Mouse (Mus musculus) limb, embryonic 13.5 days (tissue): ENCODE measurements around the gene Sufu. TPM values are rescaled to one million over a fixed set of nuclear protein-coding genes. Genes with fewer than 3 reads are reported as not detected.

Source experiments
- ATAC-seq: fragments of 200-750 bp; cut with Nextera tagmentation; 2 replicates; pipeline ENCODE4 v1.8.0; 2017; ENCODE audit warnings: low read depth, moderate number of reproducible peaks, moderate TSS enrichment; ENCODE audit not compliant: low FRiP score
- H3K27ac ChIP-seq: fragments of 300-500 bp; sonication (generic); 2 replicates; pipeline ENCODE4 v1.5.1; 2015; ENCODE audit warnings: inconsistent platforms, mild to moderate bottlenecking, moderate library complexity
- H3K27me3 ChIP-seq: fragments of 300-500 bp; sonication (generic); 2 replicates; pipeline ENCODE4 v1.6.1; 2015; ENCODE audit warnings: mild to moderate bottlenecking, inconsistent platforms
- H3K36me3 ChIP-seq: fragments of 300-500 bp; sonication (generic); 2 replicates; pipeline ENCODE4 v1.6.1; 2015; ENCODE audit warnings: inconsistent platforms, mild to moderate bottlenecking, moderate library complexity
- H3K4me1 ChIP-seq: fragments of 300-500 bp; sonication (generic); 2 replicates; pipeline ENCODE4 v1.6.1; 2015; ENCODE audit warnings: inconsistent platforms
- H3K4me2 ChIP-seq: fragments of 300-500 bp; sonication (generic); replicated peaks from 2 replicates; pipeline ENCODE4 v1.6.1; 2015; ENCODE audit warnings: inconsistent platforms, mild to moderate bottlenecking, moderate library complexity
- H3K4me3 ChIP-seq: fragments of 300-500 bp; sonication (generic); 2 replicates; pipeline ENCODE4 v1.5.1; 2015; ENCODE audit warnings: moderate library complexity, mild to moderate bottlenecking, inconsistent platforms
- H3K9ac ChIP-seq: fragments of 300-500 bp; sonication (generic); 2 replicates; pipeline ENCODE4 v1.6.1; 2015; ENCODE audit warnings: mild to moderate bottlenecking, inconsistent platforms
- H3K9me3 ChIP-seq: fragments of 300-500 bp; sonication (generic); 2 replicates; pipeline ENCODE4 v1.6.1; 2016; ENCODE audit warnings: inconsistent platforms
- WGBS: fragments of 180-500 bp; shearing (Covaris S2); methylation state at CpG from one replicate; pipeline ENCODE4 v1.1.7; 2015; 5-methylcytosine and 5-hydroxymethylcytosine counted together
- polyA plus RNA-seq: library from polyadenylated mRNA; unstranded; fragments of >200 nt; fragmentation: Nextera tagmentation; extraction: Ambion mirVana; gene quantifications from 2 replicates; pipeline ENCODE4 v1.2.1, GENCODE M21; 2015

Gene Sufu
- polyA plus RNA-seq, 1 experiment from 2014 or later, result 38.8 TPM

- no peak for ATAC-seq
- no peak overlapping the region for H3K9ac ChIP-seq
- peaks cover 58% of the 10 kb centered on the region for H3K4me1 ChIP-seq
- H3K27ac ChIP-seq, result no peak overlapping the region
- no peaks in the 10 kb centered on the region for H3K9me3 ChIP-seq
- no peak overlapping the region for H3K4me3 ChIP-seq
- 67% methylated on average over 4 of the region's 4 CpGs for WGBS
- H3K4me2 ChIP-seq, result no peak overlapping the region
- H3K36me3 ChIP-seq, result peaks cover 21% of the 10 kb centered on the region
- no peaks in the 10 kb centered on the region for H3K27me3 ChIP-seq
Measured at GRCm38 (mm10) chr19:46533066-46533465, 136.4 kb downstream of the Sufu start.

- no peak for ATAC-seq
- H3K4me3 ChIP-seq, result no peak overlapping the region
- no peak overlapping the region for H3K27ac ChIP-seq
- H3K9ac ChIP-seq, result no peak overlapping the region
- no peaks in the 10 kb centered on the region for H3K27me3 ChIP-seq
- no peak overlapping the region for H3K4me2 ChIP-seq
- H3K9me3 ChIP-seq, result no peaks in the 10 kb centered on the region
- 61% methylated on average over 5 of the region's 5 CpGs for WGBS
- peaks cover 54% of the 10 kb centered on the region for H3K4me1 ChIP-seq
- peaks cover 21% of the 10 kb centered on the region for H3K36me3 ChIP-seq
Measured at GRCm38 (mm10) chr19:46533525-46533924, 136.8 kb downstream of the Sufu start.

DNA sequence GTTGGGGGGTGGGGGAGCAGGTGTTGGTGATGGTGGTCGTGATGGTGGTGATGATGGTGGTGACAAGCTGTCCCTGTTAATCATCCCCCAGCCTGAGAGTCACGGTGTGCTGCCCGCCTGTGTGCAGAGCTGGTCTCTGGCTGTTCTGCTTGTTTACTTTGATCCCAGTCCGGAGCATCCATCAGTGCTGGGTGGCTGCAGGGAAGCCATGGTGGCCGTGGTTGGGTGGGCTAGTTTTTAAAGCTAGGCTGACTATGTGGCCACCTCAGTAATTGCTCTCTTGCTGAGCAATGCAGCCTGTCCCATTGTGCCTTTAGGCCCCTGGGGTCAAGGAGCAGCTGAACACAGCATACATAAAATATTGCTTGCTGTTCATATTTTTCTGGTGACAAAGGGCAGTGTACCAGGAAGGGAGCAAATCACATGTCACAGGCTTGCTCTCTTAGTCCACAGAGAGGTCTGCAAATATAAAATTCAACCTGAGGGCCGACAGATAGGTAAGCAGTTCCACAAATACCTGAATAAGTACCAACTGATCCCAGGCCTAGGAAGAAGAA is 137.9 kb downstream of the Sufu start:
- Histone ChIP-seq H3K27me3 (no peaks in the 10 kb centered on the region), H3K36me3 (peaks cover 25% of the 10 kb centered on the region), H3K4me3 (no peak overlapping the region), H3K4me2 (no peak overlapping the region), H3K9me3 (no peaks in the 10 kb centered on the region), H3K4me1 (peaks cover 43% of the 10 kb centered on the region), H3K27ac (no peak overlapping the region), H3K9ac (no peak overlapping the region)
- ATAC-seq, result no peak
- WGBS, result 51% methylated on average over 6 of the region's 6 CpGs

GRCm38 (mm10) chr19:46537357-46537756 is 140.7 kb downstream of the Sufu start:
- WGBS, result 91% methylated on average over 9 of the region's 9 CpGs

DNA sequence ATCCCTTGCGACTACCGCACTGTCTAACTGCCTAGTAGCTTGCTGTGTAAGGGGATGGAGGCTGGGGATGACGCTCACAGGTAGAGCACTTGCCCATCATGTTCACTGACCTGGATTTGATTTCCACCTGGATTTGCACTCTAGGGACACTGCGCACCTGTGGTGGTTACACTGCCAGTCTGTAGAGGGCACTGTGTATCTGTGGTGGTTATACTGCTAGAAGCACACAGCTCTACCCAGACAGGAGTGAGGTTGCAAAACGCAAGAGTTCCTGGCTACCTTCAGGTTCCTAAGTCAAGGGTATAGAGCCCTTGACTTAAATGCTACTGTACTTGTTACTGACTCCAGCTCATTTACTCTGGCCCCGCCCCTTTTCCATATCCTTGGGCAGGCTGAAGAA is 141.5 kb downstream of the Sufu start:
- peaks cover 7% of the 10 kb centered on the region for H3K4me1 ChIP-seq
- peaks cover 58% of the 10 kb centered on the region for H3K36me3 ChIP-seq
- WGBS, result 86% methylated on average over 6 of the region's 6 CpGs
- H3K4me2 ChIP-seq, result no peak overlapping the region
- no peak overlapping the region for H3K9ac ChIP-seq
- H3K9me3 ChIP-seq, result no peaks in the 10 kb centered on the region
- no peak for ATAC-seq
- H3K27me3 ChIP-seq, result no peaks in the 10 kb centered on the region
- H3K4me3 ChIP-seq, result no peak overlapping the region
- H3K27ac ChIP-seq, result no peak overlapping the region

More at GRCm38 (mm10) chr19:46537357-46537756, 140.7 kb downstream of the Sufu start:
- H3K27ac ChIP-seq, result no peak overlapping the region
- H3K4me1 ChIP-seq, result peaks cover 15% of the 10 kb centered on the region
- no peak overlapping the region for H3K9ac ChIP-seq
- H3K27me3 ChIP-seq, result no peaks in the 10 kb centered on the region
- no peak for ATAC-seq
- H3K4me2 ChIP-seq, result no peak overlapping the region
- peaks cover 50% of the 10 kb centered on the region for H3K36me3 ChIP-seq
- H3K9me3 ChIP-seq, result no peaks in the 10 kb centered on the region
- H3K4me3 ChIP-seq, result no peak overlapping the region

Other genes starting within 250 kb of the Sufu start
- gene Pitx3, start 248.6 kb upstream of the Sufu start, polyA plus RNA-seq, result 6.8 and 9.1 TPM in 2 replicates
- gene Gbf1, start 244.4 kb upstream of the Sufu start, polyA plus RNA-seq, result 62.6 and 73.6 TPM in 2 replicates
- 9.4 and 11.1 TPM in 2 replicates for gene Nfkb2, start 92.6 kb upstream of the Sufu start, polyA plus RNA-seq
- gene Psd, start 69.7 kb upstream of the Sufu start, polyA plus RNA-seq, result 4.1 and 4.8 TPM in 2 replicates
- gene Fbxl15, start 68.7 kb upstream of the Sufu start, polyA plus RNA-seq, result 14.7 and 15.5 TPM in 2 replicates
- gene Cuedc2, start 58.2 kb upstream of the Sufu start, polyA plus RNA-seq, result 176 and 177 TPM in 2 replicates
- 3.5 and 4.8 TPM in 2 replicates for gene Mfsd13a, start 55.8 kb upstream of the Sufu start, polyA plus RNA-seq
- 2.7 TPM in 2 replicates for gene 2310034G01Rik, start 46.6 kb upstream of the Sufu start, polyA plus RNA-seq
- gene Actr1a, start 1.1 kb upstream of the Sufu start, polyA plus RNA-seq, result 145 and 152 TPM in 2 replicates
- 13.6 and 14.2 TPM in 2 replicates for gene Trim8, start 104.8 kb downstream of the Sufu start, polyA plus RNA-seq
- gene Arl3, start 176.3 kb downstream of the Sufu start, polyA plus RNA-seq, result 178 and 183 TPM in 2 replicates
- gene Sfxn2, start 176.5 kb downstream of the Sufu start, polyA plus RNA-seq, result 27.8 and 28.1 TPM in 2 replicates
- gene Wbp1l, start 202.2 kb downstream of the Sufu start, polyA plus RNA-seq, result 47.7 and 49.9 TPM in 2 replicates